Mouse (Mus musculus) urinary bladder, postnatal 14 days (tissue): ENCODE measurements around the gene Ppil3.

Experiments
- DNase-seq: peaks from one replicate; pipeline ENCODE4 v3.0.0; 2021; ENCODE audit warnings: low spot score

The Ppil3 gene

GRCm38 (mm10) chr1:58409553-58410197 lies 35.6 kb downstream of the Ppil3 start:
- no peak for DNase-seq

GRCm38 (mm10) chr1:58408141-58408540 lies 37.1 kb downstream of the Ppil3 start:
- no peak for DNase-seq

GRCm38 (mm10) chr1:58407321-58407720 lies 38.0 kb downstream of the Ppil3 start:
- DNase-seq, result no peak

- no peak for DNase-seq
Observed at GRCm38 (mm10) chr1:58403745-58404144, 41.5 kb downstream of the Ppil3 start.

GRCm38 (mm10) chr1:58401396-58401795 lies 43.9 kb downstream of the Ppil3 start:
- DNase-seq, result no peak

- DNase-seq, result no peak
Observed at GRCm38 (mm10) chr1:58397731-58398130, 47.6 kb downstream of the Ppil3 start.

- DNase-seq, result no peak
Observed at GRCm38 (mm10) chr1:58396179-58396578, 49.1 kb downstream of the Ppil3 start.

GRCm38 (mm10) chr1:58395341-58395740 lies 49.9 kb downstream of the Ppil3 start:
- DNase-seq, result no peak

- DNase-seq, result peak; percentile 55
Observed at GRCm38 (mm10) chr1:58393284-58394195, 51.7 kb downstream of the Ppil3 start.

- DNase-seq, result peak; percentile 94
Observed at GRCm38 (mm10) chr1:58392652-58393283, 52.5 kb downstream of the Ppil3 start, which contains the start of gene Bzw1. TSS of gene Bzw1 (plus strand) at chr1:58392898.

- DNase-seq, result no peak
Observed at GRCm38 (mm10) chr1:58392268-58392651, 53.0 kb downstream of the Ppil3 start.

GRCm38 (mm10) chr1:58391421-58392267 lies 53.6 kb downstream of the Ppil3 start:
- DNase-seq, result no peak

GRCm38 (mm10) chr1:58382586-58383281 lies 62.6 kb downstream of the Ppil3 start:
- no peak for DNase-seq
